Mouse (Mus musculus) ovary, postnatal 36 days (tissue): ENCODE data around the gene Rhod.
"Not testable (repeated sequence)": the region's sequence is repeated elsewhere in the genome, so short reads cannot be mapped to it uniquely, and the experiment has no call there.

Experiments
- DNase-seq: peaks from one replicate; pipeline ENCODE4 v3.0.0; 2022; ENCODE audit warnings: low spot score, mixed read lengths

The Rhod gene

GRCm38 (mm10) chr19:4404840-4405239 lies 34.4 kb downstream of the Rhod start:
- DNase-seq = no peak

DNA sequence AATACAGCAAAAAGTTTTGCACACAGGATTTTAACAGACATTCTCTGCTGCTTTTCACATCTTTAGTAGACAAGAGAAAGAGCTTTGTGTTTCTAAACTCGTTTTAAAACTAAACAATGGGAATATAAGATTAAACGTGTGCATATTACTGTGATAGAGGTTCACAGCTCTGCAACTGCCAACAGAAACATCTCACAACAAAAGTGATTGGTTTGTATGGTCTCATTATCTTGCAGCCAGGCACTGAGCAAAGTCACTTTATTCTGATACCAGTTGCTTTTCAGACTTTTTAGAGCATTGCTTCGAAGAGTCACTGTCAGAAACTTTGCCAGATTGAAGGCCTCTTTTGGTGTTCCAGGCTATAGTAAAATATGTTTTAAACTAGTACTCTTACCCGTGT lies 40.3 kb downstream of the Rhod start:
- DNase-seq = no peak

DNA sequence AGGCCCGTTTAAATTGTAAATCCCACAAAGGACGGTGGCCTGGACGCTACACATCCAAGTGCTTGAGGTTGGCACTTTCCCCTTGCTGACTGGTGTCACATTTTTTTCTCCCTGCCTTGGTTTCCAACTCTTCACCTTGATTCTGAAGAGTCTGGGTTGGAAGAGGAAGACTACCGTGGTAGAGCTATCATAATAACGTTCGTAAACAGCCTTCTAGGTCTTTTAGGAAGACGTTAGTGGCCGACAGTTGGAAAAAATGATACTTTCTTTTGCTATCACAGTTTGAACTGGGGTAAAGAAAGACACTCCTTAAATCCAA lies 40.6 kb downstream of the Rhod start:
- DNase-seq = no peak

- peak; percentile 69 for DNase-seq
Measured at GRCm38 (mm10) chr19:4397798-4398629, 41.2 kb downstream of the Rhod start, which contains the start of gene Kdm2a. TSS of gene Kdm2a (minus strand) at chr19:4398285.

GRCm38 (mm10) chr19:4396998-4397797 lies 42.0 kb downstream of the Rhod start:
- DNase-seq = peak; percentile 95

DNA sequence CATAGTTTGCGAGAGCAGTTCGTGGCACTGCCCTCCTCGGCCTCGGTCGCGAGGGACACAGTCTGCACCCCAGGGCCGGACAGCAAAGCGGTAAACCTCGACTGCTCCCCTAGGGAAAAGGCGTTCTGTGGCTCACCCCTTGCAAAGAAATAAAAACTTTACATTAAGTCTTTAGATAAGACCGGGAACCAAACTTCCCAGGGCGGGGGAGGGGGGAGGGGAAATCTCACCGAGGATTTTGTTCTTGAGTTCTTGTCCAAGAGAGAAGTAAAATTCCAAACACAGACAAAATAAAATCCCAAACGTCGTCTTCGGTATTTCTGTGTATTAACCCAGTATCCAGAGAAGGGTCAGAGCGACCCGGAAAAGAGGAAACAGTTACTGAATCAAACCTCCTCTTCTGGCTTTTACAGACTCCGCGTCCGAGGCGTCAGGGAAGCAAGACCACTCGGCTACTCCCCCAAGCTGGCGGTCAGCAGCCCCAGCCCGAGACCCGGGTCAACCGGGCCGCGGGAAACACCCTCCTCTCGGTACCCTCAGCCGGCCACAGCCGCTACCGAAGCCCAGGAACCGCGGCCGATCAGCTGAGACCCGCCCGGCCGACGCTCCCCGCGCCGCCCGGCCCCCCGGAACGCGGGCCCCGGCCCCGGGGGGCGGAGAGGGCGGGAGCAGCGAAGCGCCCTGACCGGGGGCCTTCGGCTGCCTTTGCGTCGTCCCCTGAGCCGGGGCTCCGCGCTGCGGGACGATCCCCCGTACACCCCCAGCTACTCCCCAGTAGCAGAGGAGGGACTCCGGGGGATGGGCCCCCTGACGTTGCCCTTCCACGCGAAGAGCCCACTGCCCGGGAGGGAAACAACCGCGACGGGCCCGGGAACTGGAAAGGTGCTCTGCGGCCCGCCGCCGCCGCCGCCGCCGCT lies 42.9 kb downstream of the Rhod start:
- peak; percentile 45 for DNase-seq

GRCm38 (mm10) chr19:4387276-4387675 lies 52.0 kb downstream of the Rhod start:
- DNase-seq = no peak

DNA sequence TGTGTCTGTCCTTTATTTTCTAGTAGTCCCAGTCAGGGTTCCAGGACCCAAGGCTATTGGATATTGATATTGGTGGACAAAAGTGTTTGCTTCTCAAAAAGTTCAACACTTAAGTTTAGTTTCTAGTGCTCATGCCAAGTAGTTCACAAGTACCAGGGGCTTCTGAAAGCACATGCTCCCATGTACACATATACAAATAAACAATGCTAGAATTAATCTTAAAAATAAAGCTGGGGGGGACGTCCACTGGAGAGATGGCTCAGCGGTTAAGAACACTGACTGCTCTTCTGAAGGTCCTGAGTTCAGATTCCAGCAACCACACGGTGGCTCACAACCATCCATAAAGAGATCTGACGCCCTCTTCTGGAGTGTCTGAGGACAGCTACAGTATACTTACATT lies 54.2 kb downstream of the Rhod start:
- DNase-seq = no peak

- no peak for DNase-seq
Measured at GRCm38 (mm10) chr19:4384322-4384721, 54.9 kb downstream of the Rhod start.

GRCm38 (mm10) chr19:4383306-4383705 lies 55.9 kb downstream of the Rhod start:
- DNase-seq = no peak

GRCm38 (mm10) chr19:4382303-4382702 lies 56.9 kb downstream of the Rhod start:
- not testable (repeated sequence) for DNase-seq
